Mouse (Mus musculus) olfactory bulb, adult 2 months (tissue): ENCODE measurements around the gene Pik3cb. TPM values are rescaled to one million over a fixed set of nuclear protein-coding genes. Genes with fewer than 3 reads are reported as not detected.

Experiments
- H3K27ac ChIP-seq: fragments of 200-500 bp; 2 replicates; pipeline ENCODE4 v1.5.1; 2012; ENCODE audit warnings: low read depth, low read length; ENCODE audit not compliant: insufficient read depth
- H3K4me1 ChIP-seq: fragments of 200-500 bp; 2 replicates; pipeline ENCODE4 v1.6.1; 2012; ENCODE audit warnings: low read length; ENCODE audit not compliant: control insufficient read depth, insufficient read depth
- H3K4me3 ChIP-seq: fragments of 200-500 bp; 2 replicates; pipeline ENCODE4 v1.5.1; 2012; ENCODE audit warnings: mild to moderate bottlenecking, low read depth, low read length, moderate library complexity; ENCODE audit not compliant: insufficient read depth
- CTCF ChIP-seq: fragments of 200-500 bp; IDR thresholded peaks from 2 replicates; pipeline ENCODE4 v1.5.1; 2012; ENCODE audit warnings: low read depth, mild to moderate bottlenecking, low read length, moderate library complexity; ENCODE audit not compliant: insufficient read depth
- POLR2A ChIP-seq: fragments of 200-500 bp; IDR thresholded peaks from 2 replicates; pipeline ENCODE4 v1.6.1; 2012; ENCODE audit warnings: mild to moderate bottlenecking, low read depth, low read length, moderate library complexity; ENCODE audit not compliant: insufficient read depth
- WGBS: fragments of 180-500 bp; shearing (Covaris S2); methylation state at CpG from one replicate; pipeline ENCODE4 v1.1.7; 2018; 5-methylcytosine and 5-hydroxymethylcytosine counted together
- polyA plus RNA-seq: library from polyadenylated mRNA; stranded (reverse); fragments of >200 nt; gene quantifications from 2 replicates; pipeline ENCODE4 v1.2.4, GENCODE M21; 2012; ENCODE audit warnings: low replicate concordance; ENCODE audit not compliant: missing spikeins, insufficient read depth, insufficient read length

The Pik3cb gene
- polyA plus RNA-seq, 1 experiment: not detected

- Histone ChIP-seq H3K4me3 (no peak overlapping the region), H3K27ac (no peak overlapping the region), H3K4me1 (no peaks in the 10 kb centered on the region)
- 94% methylated on average over 4 of the region's 4 CpGs for WGBS
- TF ChIP-seq CTCF: no peak
- TF ChIP-seq POLR2A: no peak
These were observed 97.8 kb downstream of the Pik3cb start for GRCm38 (mm10) chr9:99042641-99043040.

- WGBS: 84% methylated on average over 9 of the region's 9 CpGs
- Histone ChIP-seq H3K4me1 (no peaks in the 10 kb centered on the region), H3K4me3 (no peak overlapping the region), H3K27ac (no peak overlapping the region)
- no peak for TF ChIP-seq CTCF
- TF ChIP-seq POLR2A: no peak
These were observed 98.4 kb downstream of the Pik3cb start for GRCm38 (mm10) chr9:99041994-99042393.

- WGBS: 87% methylated on average over 12 of the region's 12 CpGs
- TF ChIP-seq POLR2A (no peak), CTCF (no peak)
- H3K4me3 ChIP-seq: no peak within 1 kb of the TSS
- no peak within 1 kb of the TSS for H3K27ac ChIP-seq
- peaks cover 7% of the 10 kb centered on the region; the same call in 1 of the 2 replicates for H3K4me1 ChIP-seq
These were observed 104.8 kb downstream of the Pik3cb start, which contains the start of gene Gm1123 for GRCm38 (mm10) chr9:99035575-99035974. TSS of gene Gm1123 (minus strand) at chr9:99035715.

- TF ChIP-seq CTCF: no peak
- no peak for TF ChIP-seq POLR2A
- WGBS: 83% methylated on average over 8 of the region's 8 CpGs
- H3K4me1 ChIP-seq: peaks cover 7% of the 10 kb centered on the region; the same call in 1 of the 2 replicates
- no peak overlapping the region for H3K4me3 ChIP-seq
- H3K27ac ChIP-seq: no peak overlapping the region
These were observed 106.3 kb downstream of the Pik3cb start for GRCm38 (mm10) chr9:99034111-99034510.

GRCm38 (mm10) chr9:99032031-99032430, 108.4 kb downstream of the Pik3cb start:
- Histone ChIP-seq H3K4me3 (no peak overlapping the region), H3K4me1 (peaks cover 7% of the 10 kb centered on the region; the same call in 1 of the 2 replicates), H3K27ac (no peak overlapping the region)
- TF ChIP-seq CTCF (no peak), POLR2A (no peak)
- WGBS: 87% methylated on average over 8 of the region's 8 CpGs

GRCm38 (mm10) chr9:99021751-99022150, 118.7 kb downstream of the Pik3cb start:
- no peaks in the 10 kb centered on the region for H3K4me1 ChIP-seq
- no peak overlapping the region for H3K27ac ChIP-seq
- WGBS: 87% methylated on average over 4 of the region's 4 CpGs
- TF ChIP-seq POLR2A (no peak), CTCF (no peak)
- H3K4me3 ChIP-seq: no peak overlapping the region

GRCm38 (mm10) chr9:99021166-99021565, 119.3 kb downstream of the Pik3cb start:
- Histone ChIP-seq H3K4me1 (no peaks in the 10 kb centered on the region), H3K27ac (no peak overlapping the region), H3K4me3 (no peak overlapping the region)
- 35% methylated on average over 5 of the region's 5 CpGs for WGBS
- TF ChIP-seq POLR2A: no peak
- no peak for TF ChIP-seq CTCF

- Histone ChIP-seq H3K4me1 (no peaks in the 10 kb centered on the region), H3K27ac (no peak overlapping the region), H3K4me3 (no peak overlapping the region)
- 64% methylated on average over 6 of the region's 6 CpGs for WGBS
- TF ChIP-seq CTCF (no peak), POLR2A (no peak)
These were observed 122.7 kb downstream of the Pik3cb start for GRCm38 (mm10) chr9:99017679-99018078.

- Histone ChIP-seq H3K27ac (no peak overlapping the region), H3K4me3 (no peak overlapping the region), H3K4me1 (no peaks in the 10 kb centered on the region)
- no peak for TF ChIP-seq POLR2A
- TF ChIP-seq CTCF: no peak
- WGBS: 85% methylated on average over 3 of the region's 3 CpGs
These were observed 123.7 kb downstream of the Pik3cb start for GRCm38 (mm10) chr9:99016759-99017158.

- WGBS: 91% methylated on average over 3 of the region's 3 CpGs
- TF ChIP-seq CTCF: no peak
- no peak for TF ChIP-seq POLR2A
- no peaks in the 10 kb centered on the region for H3K4me1 ChIP-seq
- no peak overlapping the region for H3K27ac ChIP-seq
- no peak overlapping the region for H3K4me3 ChIP-seq
These were observed 124.1 kb downstream of the Pik3cb start for GRCm38 (mm10) chr9:99016301-99016700.
